Mouse (Mus musculus) hindbrain, embryonic 13.5 days (tissue): ENCODE results near the gene Gtf2h2. TPM values are rescaled to one million over a fixed set of nuclear protein-coding genes. Genes with fewer than 3 reads are reported as not detected.
A peak's percentile ranks its signal among the peaks of the same experiment; 100 is the strongest.

Experiments
- ATAC-seq: fragments of 200-750 bp; cut with Nextera tagmentation; 2 replicates; pipeline ENCODE4 v1.8.0; 2017; ENCODE audit warnings: moderate TSS enrichment; ENCODE audit not compliant: low FRiP score
- H3K27ac ChIP-seq: fragments of 300-500 bp; sonication (generic); 2 replicates; pipeline ENCODE4 v1.5.1; 2015; ENCODE audit warnings: inconsistent platforms, mild to moderate bottlenecking, moderate library complexity
- H3K27me3 ChIP-seq: fragments of 300-500 bp; sonication (generic); 2 replicates; pipeline ENCODE4 v1.6.1; 2015; ENCODE audit warnings: mild to moderate bottlenecking, inconsistent platforms
- H3K36me3 ChIP-seq: fragments of 300-500 bp; sonication (generic); 2 replicates; pipeline ENCODE4 v1.6.1; 2015; ENCODE audit warnings: mild to moderate bottlenecking, inconsistent platforms
- H3K4me1 ChIP-seq: fragments of 300-500 bp; sonication (generic); replicated peaks from 2 replicates; pipeline ENCODE4 v1.6.1; 2015; ENCODE audit warnings: inconsistent platforms
- H3K4me2 ChIP-seq: fragments of 300-500 bp; sonication (generic); 2 replicates; pipeline ENCODE4 v1.6.1; 2015; ENCODE audit warnings: inconsistent platforms, mild to moderate bottlenecking, moderate library complexity
- H3K4me3 ChIP-seq: fragments of 300-500 bp; sonication (generic); 2 replicates; pipeline ENCODE4 v1.5.1; 2015; ENCODE audit warnings: mild to moderate bottlenecking, inconsistent platforms
- H3K9ac ChIP-seq: fragments of 300-500 bp; sonication (generic); 2 replicates; pipeline ENCODE4 v1.6.1; 2015; ENCODE audit warnings: mild to moderate bottlenecking, inconsistent platforms
- H3K9me3 ChIP-seq: fragments of 300-500 bp; sonication (generic); 2 replicates; pipeline ENCODE4 v1.6.1; 2016; ENCODE audit warnings: inconsistent platforms
- WGBS: fragments of 180-500 bp; shearing (Covaris S2); methylation state at CpG from one replicate; pipeline ENCODE4 v1.1.7; 2015; 5-methylcytosine and 5-hydroxymethylcytosine counted together
- polyA plus RNA-seq: library from polyadenylated mRNA; unstranded; fragments of >200 nt; fragmentation: Nextera tagmentation; extraction: Ambion mirVana; gene quantifications from 2 replicates; pipeline ENCODE4 v1.2.1, GENCODE M21; 2015

The Gtf2h2 gene
- 73.2 and 79.5 TPM in 2 replicates for polyA plus RNA-seq

DNA sequence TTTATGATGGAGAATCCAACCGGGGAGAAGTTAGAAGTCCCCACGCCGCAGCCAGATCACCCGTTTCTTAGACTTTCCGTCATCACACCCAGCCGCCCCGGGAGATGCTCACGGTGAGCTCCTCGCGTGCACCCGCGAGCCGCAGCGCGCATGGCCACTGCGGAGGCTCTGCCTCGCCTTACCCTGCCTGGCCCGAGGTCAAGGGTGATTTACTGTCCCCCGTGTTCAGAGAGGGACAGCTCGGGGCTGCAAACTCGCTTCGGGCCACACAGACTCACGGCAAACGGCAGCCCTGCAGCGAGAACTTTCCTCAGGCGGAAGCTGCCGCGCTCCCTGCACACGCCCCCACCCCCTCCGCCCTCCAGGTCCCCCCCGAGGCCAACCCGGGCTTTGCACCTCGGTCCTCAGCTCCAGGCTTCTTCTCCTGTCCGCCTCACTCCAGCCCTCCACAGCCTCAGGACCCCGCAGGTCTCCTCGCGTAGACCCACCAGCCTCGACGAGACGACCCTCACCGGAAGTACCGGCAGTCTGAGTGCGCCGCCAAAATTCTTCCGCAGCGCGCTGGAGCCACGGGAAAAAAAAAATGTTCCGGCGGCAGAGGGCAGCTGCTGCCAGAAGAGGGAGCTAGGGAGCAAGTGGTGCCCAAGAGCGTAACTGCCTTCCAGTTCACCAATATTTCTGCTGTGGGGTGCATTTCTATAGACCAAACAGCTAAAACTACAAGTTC is at the start of gene Gtf2h2:
TSS of gene Gtf2h2 (minus strand) at position 519 of the 727 bp plus-strand sequence.
- Histone ChIP-seq H3K27me3 (no peaks in the 10 kb centered on the region), H3K9ac (peak within 1 kb of the TSS; percentile 89), H3K36me3 (peaks cover 16% of the 10 kb centered on the region), H3K4me2 (peak within 1 kb of the TSS; percentile 66), H3K4me3 (peak within 1 kb of the TSS; percentile 95), H3K4me1 (peaks cover 16% of the 10 kb centered on the region), H3K27ac (peak within 1 kb of the TSS; percentile 89), H3K9me3 (no peaks in the 10 kb centered on the region)
- WGBS, result under 1% methylated on average over 51 of the region's 51 CpGs
- peak; percentile 93 for ATAC-seq

DNA sequence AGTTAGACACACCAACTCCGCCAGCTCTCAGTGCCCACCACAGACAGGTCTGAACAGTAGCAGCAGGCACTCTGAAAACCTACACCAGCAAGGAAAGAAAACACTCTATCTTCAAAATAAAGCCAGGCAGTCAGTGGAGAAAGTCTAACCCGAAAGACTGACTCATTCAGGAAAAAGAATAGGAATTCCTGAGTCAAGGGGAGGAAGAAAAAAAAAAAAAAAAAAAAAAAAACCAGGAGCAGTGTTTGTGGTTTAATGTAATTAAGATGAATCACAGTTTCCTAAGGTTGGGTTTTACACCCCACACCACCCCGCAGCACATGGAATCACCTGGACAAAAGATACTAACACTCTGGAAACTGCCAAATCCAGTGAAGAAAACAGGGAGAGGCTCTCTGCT is 43.8 kb upstream of the Gtf2h2 start:
- no peak overlapping the region for H3K27ac ChIP-seq
- no peaks in the 10 kb centered on the region for H3K27me3 ChIP-seq
- H3K4me3 ChIP-seq, result no peak overlapping the region
- WGBS, result 78% methylated on average over 3 of the region's 3 CpGs
- H3K9me3 ChIP-seq, result no peaks in the 10 kb centered on the region
- H3K36me3 ChIP-seq, result no peaks in the 10 kb centered on the region
- no peak overlapping the region for H3K4me2 ChIP-seq
- H3K9ac ChIP-seq, result no peak overlapping the region
- no peak for ATAC-seq
- H3K4me1 ChIP-seq, result no peaks in the 10 kb centered on the region

DNA sequence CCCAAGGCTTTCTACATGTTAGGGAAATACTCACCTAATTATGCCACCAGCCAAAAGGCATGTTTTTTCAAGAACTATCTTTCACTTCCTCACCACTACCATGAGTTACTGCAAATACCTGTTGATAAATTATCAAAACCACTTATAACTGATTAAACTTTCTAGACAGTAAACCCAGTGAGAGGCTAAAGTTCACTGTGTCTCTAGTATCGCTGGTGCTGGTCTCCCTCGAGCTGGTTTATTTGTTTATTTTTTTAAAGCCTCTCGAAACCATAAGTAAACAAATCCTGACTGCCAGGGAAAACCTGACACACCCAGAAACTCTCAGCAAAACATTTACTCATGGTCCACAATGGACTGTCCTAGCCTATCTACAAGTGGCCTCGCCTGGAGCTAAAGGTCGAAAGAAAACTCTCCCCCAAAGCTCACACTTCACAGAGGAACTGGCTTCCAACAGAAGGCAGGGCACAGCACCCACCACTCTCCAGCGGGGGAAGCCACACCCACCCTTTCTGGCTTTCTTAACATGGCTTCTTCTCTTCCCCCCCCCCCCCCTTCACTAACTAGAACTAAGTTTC is 40.5 kb upstream of the Gtf2h2 start:
- ATAC-seq, result no peak
- Histone ChIP-seq H3K27me3 (no peaks in the 10 kb centered on the region), H3K4me2 (no peak overlapping the region)

DNA sequence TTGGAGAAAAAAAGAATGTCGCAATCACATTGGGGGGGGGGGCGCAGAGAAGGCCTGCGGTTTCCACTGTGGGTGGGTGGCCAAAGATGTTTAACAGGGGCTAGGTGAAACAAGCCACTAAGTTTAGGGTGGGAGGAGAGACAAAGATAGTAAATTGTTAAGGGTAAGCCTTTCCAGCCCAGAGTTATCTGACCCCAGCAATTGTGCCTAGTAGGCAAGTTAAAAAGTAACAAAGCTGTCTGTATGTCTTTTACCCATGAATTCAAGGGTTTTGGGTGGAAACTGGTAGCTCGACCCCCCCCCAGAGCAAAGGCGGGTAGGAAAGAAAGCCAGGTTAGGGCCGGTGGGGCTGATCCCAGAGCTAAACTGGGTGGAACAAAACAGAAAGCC is 34.3 kb upstream of the Gtf2h2 start:
- Histone ChIP-seq H3K27ac (no peak overlapping the region), H3K27me3 (no peaks in the 10 kb centered on the region), H3K9ac (no peak overlapping the region), H3K9me3 (no peaks in the 10 kb centered on the region), H3K36me3 (no peaks in the 10 kb centered on the region), H3K4me2 (no peak overlapping the region), H3K4me3 (no peak overlapping the region), H3K4me1 (no peaks in the 10 kb centered on the region)
- ATAC-seq, result no peak
- WGBS, result 65% methylated on average over 6 of the region's 6 CpGs

More for the DNA sequence above, 40.5 kb upstream of the Gtf2h2 start:
- H3K4me1 ChIP-seq, result no peaks in the 10 kb centered on the region
- no peaks in the 10 kb centered on the region for H3K9me3 ChIP-seq
- no peak overlapping the region for H3K9ac ChIP-seq
- H3K27ac ChIP-seq, result no peak overlapping the region
- 70% methylated on average over 6 of the region's 6 CpGs for WGBS
- no peaks in the 10 kb centered on the region for H3K36me3 ChIP-seq
- H3K4me3 ChIP-seq, result no peak overlapping the region

DNA sequence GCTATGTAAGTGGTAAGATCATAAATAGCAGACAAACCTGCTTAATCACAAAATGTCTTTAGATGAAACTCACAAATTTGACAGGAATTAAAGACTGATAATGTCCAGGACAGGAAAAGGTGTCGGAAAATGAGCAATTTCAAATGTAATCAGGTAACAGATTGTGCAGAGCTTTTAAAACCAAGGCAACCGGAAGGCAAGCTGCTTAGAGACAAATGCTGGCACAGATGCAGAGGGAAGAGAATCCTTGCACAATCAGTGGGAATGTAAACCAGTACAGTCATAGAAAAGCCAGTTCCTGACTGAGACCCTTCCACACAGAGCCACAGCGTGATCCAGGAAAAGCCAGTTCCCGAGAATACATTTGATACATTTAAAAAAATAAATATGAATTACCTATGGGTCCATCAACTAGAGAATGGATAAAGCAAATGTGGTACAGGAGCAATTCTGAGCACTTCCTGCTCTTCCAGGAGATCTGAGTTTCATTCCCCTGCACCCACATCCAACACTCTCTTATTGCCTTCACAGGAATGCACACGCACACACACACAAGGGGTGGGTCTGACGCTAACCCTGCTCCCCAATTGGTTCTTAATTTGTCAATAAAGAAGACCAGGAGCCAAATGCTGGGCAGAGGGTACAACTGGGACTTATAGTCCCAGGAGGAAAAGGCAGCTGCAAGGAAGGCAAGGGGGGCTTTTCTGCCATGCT is 33.7 kb upstream of the Gtf2h2 start:
- Histone ChIP-seq H3K27ac (no peak overlapping the region), H3K4me3 (no peak overlapping the region), H3K9ac (no peak overlapping the region), H3K9me3 (no peaks in the 10 kb centered on the region), H3K36me3 (no peaks in the 10 kb centered on the region), H3K4me2 (no peak overlapping the region), H3K27me3 (no peaks in the 10 kb centered on the region), H3K4me1 (no peaks in the 10 kb centered on the region)
- ATAC-seq, result no peak
- 72% methylated on average over 6 of the region's 6 CpGs for WGBS

DNA sequence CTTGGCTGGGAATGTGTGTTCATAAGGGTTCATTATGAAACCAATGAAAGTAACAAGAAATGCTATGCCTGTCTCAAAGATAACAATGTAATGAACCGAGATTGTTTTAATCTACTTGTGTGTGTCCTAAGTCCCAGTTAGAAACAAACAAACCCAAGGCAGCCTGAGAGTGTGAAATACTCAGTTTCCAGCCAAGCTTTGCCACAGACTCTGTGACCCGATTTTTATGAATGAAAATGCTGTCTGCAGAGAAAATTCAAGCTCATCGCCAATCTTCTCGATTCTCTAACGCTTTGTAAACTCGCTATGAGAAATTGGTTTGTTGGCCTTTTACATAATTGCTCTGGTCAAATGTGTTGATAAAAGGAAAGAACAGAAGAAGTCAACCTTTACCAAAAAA is 32.5 kb upstream of the Gtf2h2 start:
- no peak overlapping the region for H3K4me2 ChIP-seq
- no peak overlapping the region for H3K4me3 ChIP-seq
- no peak overlapping the region for H3K9ac ChIP-seq
- ATAC-seq, result no peak
- 90% methylated on average over 6 of the region's 6 CpGs for WGBS
- no peak overlapping the region for H3K27ac ChIP-seq
- H3K27me3 ChIP-seq, result no peaks in the 10 kb centered on the region
- H3K4me1 ChIP-seq, result no peaks in the 10 kb centered on the region
- H3K36me3 ChIP-seq, result no peaks in the 10 kb centered on the region
- no peaks in the 10 kb centered on the region for H3K9me3 ChIP-seq

DNA sequence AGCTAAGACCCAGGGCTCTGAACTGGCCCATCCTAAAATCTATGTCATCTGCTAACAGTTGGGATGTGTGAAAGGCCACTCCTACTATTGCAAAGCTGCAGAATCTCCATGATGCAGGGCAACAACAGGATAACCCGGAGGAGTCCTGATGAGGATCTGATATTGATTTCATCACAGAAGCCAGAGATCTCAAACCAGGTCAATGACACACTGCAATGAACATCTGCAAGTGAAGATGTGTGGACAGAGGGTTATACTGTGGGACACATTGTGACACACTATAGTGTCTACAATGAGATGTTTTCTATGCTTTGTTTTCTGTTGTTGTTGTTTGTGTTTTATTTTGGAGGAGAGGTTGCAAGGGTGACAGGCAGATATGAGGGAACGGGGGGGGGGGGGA is 31.3 kb upstream of the Gtf2h2 start:
- WGBS, result 96% methylated on average over 2 of the region's 2 CpGs
- no peak for ATAC-seq
- no peak overlapping the region for H3K4me2 ChIP-seq

DNA sequence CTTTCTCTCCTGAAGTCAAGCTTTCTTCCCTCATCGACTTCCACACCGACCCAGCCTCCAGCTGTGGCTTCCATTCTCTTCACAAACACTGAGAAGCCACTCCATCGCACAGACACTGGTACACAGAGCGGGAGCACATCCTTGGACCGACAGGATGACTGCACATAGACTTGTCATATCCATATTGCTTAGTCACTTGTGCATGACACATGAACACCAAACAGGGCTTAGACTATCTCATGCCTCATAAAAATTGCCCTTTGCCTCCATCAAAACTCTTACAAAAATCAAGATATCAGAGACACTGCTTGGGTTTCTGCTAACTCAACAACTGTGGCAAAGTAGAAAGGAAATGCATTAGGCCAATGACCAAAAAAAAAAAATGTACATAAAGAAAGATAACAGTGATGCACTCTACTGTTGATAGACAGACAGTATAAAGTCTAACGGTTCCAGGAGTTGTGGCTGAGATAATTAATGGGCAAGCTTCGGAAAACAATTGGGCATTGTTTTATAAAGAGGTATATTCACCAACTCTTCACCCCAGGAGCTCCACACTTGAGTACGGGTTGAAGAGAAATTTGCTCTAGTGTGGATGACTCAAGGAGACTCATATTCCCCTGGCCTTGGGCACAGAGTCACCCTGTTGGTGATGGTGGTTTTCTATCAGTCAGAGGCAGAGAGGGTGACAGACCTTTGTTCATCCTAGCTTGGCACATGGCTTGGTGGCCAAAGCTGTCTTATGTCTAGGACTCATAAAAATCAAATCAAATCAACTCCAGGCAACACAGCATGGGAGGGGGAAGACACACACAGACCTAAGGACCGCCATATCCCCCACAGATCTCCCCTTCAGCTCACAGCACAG is 29.6 kb upstream of the Gtf2h2 start:
- no peak overlapping the region for H3K4me2 ChIP-seq
- no peak overlapping the region for H3K27ac ChIP-seq
- H3K4me1 ChIP-seq, result no peaks in the 10 kb centered on the region
- no peaks in the 10 kb centered on the region for H3K27me3 ChIP-seq
- no peaks in the 10 kb centered on the region for H3K36me3 ChIP-seq
- H3K9ac ChIP-seq, result no peak overlapping the region
- H3K4me3 ChIP-seq, result no peak overlapping the region
- 82% methylated on average over 9 of the region's 9 CpGs for WGBS
- no peaks in the 10 kb centered on the region for H3K9me3 ChIP-seq
- ATAC-seq, result no peak

More for the DNA sequence above, 31.3 kb upstream of the Gtf2h2 start:
- Histone ChIP-seq H3K9ac (no peak overlapping the region), H3K9me3 (no peaks in the 10 kb centered on the region), H3K27ac (no peak overlapping the region), H3K27me3 (no peaks in the 10 kb centered on the region), H3K4me1 (no peaks in the 10 kb centered on the region), H3K36me3 (no peaks in the 10 kb centered on the region), H3K4me3 (no peak overlapping the region)

DNA sequence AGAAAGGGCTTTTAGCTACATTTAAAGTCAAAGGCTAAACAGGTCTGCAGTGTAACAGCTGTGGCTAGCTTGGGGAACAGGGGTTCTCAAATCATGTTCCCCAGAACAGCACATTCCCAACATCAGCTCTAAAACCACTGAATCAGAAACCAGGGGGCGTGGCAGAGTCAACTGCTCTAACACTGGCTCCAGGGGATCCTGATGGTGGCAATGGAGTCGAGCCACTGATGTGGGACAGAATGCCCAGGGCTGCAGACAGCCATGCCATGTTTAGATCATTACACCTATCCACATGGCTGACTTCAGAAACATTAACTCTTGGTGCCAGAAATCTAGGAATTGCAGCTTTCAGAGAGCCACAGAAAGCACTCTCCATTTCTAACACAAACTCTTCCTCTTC is 26.8 kb upstream of the Gtf2h2 start:
- no peaks in the 10 kb centered on the region for H3K4me1 ChIP-seq
- ATAC-seq, result no peak
- no peaks in the 10 kb centered on the region for H3K9me3 ChIP-seq
- H3K4me2 ChIP-seq, result no peak overlapping the region
- H3K36me3 ChIP-seq, result no peaks in the 10 kb centered on the region
- no peak overlapping the region for H3K9ac ChIP-seq
- no peak overlapping the region for H3K4me3 ChIP-seq
- no peak overlapping the region for H3K27ac ChIP-seq
- 74% methylated on average over 2 of the region's 2 CpGs for WGBS
- H3K27me3 ChIP-seq, result no peaks in the 10 kb centered on the region

DNA sequence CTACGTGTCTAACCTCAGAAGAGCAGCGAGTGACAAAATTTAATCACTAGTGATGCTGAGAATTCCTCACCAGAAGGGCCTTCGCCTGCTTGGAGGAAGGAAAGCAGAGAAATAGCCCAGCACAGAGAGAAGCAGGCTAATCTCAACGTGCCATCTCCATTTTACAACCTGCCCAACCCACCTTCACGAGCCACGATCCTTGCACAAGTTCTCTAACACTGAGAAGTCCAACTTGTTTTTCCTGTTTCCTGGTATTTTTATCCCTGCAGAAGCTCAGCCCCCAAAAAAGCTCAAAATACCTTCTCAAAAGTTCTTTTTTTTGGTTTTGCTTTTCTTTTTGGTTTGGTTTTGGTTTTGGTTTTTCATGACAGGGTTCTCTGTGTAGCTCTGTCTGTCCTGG is 25.8 kb upstream of the Gtf2h2 start:
- Histone ChIP-seq H3K4me2 (no peak overlapping the region), H3K36me3 (no peaks in the 10 kb centered on the region), H3K9ac (no peak overlapping the region), H3K27ac (no peak overlapping the region), H3K4me1 (no peaks in the 10 kb centered on the region), H3K4me3 (no peak overlapping the region), H3K9me3 (no peaks in the 10 kb centered on the region), H3K27me3 (no peaks in the 10 kb centered on the region)
- WGBS, result 86% methylated on average over 6 of the region's 6 CpGs
- no peak for ATAC-seq

DNA sequence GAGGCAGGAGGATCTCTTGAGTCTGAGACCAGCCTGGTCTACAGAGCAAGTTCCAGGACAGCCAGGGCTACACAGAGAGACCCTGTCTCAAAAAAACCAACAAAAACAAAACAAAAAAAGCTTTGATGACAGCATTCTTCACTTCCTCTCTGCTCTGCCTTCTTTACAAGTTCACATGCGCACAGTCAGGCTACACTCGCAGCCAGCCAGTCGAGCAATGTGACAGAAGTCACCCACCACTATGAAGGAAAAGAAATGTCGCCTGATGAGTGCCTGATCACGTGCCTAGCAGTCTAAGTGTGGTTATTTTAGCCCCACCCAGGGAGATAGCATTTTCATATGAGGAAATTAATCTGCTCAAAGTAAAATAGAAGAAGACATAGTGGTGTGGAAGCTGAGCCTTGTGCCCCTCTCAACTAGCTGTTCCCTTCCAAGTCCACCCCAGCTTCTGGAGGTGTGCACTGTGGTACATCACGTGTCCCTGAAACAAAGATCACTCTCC is 25.3 kb upstream of the Gtf2h2 start:
- 92% methylated on average over 6 of the region's 6 CpGs for WGBS
- Histone ChIP-seq H3K4me3 (no peak overlapping the region), H3K27me3 (no peaks in the 10 kb centered on the region), H3K4me2 (no peak overlapping the region), H3K27ac (no peak overlapping the region), H3K9ac (no peak overlapping the region), H3K4me1 (no peaks in the 10 kb centered on the region), H3K9me3 (no peaks in the 10 kb centered on the region), H3K36me3 (no peaks in the 10 kb centered on the region)
- no peak for ATAC-seq
